Mouse (Mus musculus): ENCODE data around the gene Tmem132c.

The Tmem132c gene

DNA sequence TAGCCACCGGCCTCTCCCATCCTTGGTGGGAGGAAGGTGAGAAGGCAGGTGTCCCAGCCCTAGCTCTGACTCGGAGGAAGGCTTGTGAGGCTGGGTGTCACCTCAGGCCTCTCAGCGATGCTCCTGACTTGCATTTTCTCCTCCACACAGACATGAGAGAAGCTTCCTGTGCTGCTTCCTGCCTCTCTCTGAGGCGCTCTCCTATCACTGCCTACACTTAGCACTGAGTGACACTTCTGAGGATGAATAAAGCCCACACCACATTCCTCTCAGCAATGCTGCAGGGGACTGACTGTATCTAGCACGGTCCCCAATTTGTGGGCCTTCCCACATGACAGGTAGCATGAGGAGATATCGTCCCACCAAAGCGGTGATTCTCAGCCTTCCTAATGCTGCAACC, 355.3 kb downstream of the Tmem132c start:
- no peak for DNase-seq (ENCODE audit: low spot score in 2 of 2)

DNA sequence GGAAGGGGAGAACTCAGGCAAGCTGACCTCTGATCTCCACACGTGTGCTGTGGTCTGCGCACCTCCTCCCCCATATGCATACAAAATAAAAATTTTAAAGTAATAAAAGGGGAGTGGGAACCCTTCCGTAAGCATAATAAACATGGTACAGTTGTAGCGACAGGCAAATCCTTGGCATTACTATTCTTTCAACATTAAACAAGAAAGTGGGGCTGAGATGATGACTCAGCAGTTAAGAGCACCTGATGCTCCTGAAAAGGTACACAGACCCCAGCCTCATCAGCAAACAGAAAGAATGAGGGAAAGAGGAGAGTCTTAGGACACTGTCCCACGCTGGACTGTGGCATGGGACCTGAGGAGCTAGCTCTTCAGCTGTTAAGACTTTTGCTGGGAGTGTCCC, 361.4 kb downstream of the Tmem132c start:
- DNase-seq (ENCODE audit: low spot score in 2 of 2): no peak

DNA sequence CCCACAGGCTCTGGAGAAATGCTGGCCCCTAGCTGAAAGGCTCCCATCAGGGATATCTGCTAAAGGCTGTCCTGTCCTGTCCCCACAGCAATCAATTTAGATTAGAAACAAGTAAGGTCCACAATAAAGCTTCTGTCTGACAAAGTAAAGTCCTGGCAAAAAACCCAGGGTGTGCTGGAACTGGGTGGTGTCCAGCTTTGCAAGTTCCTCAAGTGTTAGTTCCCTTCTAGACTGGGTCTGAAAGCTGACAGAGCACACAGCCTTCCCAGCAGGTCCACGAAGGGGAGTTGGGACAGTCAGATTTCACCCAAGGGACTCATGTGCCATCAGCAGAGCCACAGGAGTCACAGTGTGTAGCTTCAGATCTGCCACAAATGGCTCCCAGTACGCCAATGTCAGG, 365.9 kb downstream of the Tmem132c start:
- DNase-seq (ENCODE audit: low spot score in 2 of 2): no peak

GRCm38 (mm10) chr5:127609191-127609714, 367.6 kb downstream of the Tmem132c start:
- DNase-seq (ENCODE audit: low spot score in 2 of 2): no peak

DNA sequence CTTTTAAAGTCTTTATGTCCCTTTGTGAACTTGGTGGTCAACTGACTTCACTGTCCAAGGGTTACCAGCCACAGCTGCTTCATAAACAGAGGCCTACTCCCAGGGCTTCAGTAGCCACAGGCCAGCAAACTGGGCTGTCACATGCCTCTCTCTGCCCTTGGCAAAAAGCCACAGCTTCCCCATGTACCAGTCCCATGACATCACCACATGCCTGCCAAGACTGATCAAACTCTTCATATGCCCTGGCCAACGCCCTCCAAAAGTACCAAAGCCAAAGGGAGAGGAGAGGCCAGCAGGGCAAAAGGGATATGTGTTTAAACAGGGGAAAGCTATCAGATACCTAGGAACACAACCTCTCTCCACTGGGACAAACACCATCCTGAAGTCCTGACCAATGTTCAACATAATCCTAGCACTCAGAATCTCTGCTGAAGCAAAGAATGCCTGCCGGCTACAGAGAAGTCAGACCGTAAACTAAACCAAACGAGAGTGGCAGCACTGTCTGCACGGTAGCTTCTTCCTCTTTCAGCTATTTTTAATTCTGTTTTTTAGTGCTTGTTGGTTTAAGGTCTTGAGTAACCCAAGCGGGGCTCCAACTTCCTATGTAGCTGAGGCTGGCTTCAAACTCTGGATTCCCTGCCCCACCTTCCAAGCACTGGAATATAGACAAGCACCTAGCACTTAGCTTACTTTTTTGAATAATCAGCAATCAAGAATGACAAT, 369.3 kb downstream of the Tmem132c start:
- peak; percentile 25 to 40 for DNase-seq (ENCODE audit: low spot score in 2 of 2)

- DNase-seq (ENCODE audit: low spot score in 2 of 2): no peak
Observed at GRCm38 (mm10) chr5:127611881-127612280, 370.3 kb downstream of the Tmem132c start.

DNA sequence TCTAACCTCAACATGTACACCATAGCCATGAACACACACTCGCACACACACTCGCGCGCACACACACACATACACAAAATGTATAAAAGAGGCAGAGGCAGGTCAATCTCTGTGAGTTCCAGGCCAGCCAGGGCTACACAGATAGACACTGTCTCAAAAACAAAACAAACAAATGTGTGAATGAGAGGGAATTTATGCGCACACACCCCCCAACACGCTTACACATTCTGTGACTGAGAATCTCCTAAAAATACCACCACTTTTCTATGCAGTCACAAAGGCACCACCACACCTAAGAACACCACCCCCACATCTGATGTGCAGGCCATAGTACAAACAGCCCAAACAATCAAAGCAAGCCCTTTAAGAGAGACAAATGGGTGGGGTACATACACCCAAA, 370.8 kb downstream of the Tmem132c start:
- DNase-seq (ENCODE audit: low spot score in 2 of 2): no peak

Measured in urinary bladder, adult 18-20 months (tissue).